Mouse (Mus musculus) central nervous system, embryonic 11.5 days (tissue): Measurements from ENCODE around the gene Mamld1. TPM values are rescaled to one million over a fixed set of nuclear protein-coding genes. Genes with fewer than 3 reads are reported as not detected.

Experiments used
- polyA plus RNA-seq: library from polyadenylated mRNA; depleted of rRNA; stranded (reverse); fragments of >200 nt; gene quantifications from 2 replicates; pipeline ENCODE4 v1.2.3, GENCODE M21; 2012; rRNA removed

Mamld1 gene
- polyA plus RNA-seq, result 4.0 and 6.0 TPM in 2 replicates

DNA sequence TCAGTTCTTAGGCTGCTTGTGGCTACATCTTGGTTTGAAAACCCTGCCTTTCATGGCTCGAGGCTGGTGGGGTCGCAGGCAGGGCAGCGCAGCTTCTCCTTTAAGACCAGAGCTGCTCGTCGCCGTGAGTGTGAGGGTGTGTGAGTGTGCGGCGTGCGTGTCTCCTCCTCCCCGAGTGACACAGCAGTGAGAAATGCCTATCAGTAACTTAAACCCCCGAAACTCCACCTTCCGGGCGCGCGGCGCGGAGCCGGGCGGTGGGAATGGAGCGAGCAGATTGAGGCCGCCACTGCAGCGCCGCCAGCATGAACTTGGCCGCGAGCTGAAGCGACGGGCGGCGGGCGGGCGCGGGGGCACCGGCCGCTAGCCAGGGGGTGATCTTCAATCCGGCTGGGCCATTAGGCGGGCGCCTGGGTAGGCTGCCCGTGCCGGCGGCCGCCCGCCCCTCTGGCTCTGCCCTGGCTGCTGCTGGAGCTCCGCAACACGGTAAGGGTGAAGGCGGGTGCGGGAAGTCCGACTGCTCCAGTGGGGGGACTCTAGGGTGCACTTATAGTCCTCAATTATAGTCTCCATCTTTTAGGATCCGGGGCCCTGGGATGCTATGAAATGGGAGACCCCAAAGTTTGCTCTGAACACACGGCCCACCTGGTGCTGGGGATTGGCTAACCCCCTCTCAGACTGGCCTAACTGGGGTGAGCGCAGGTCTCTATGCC is at the start of gene Mamld1:
TSS of gene Mamld1 (plus strand) at position 393 of the 713 bp plus-strand sequence.

Other genes starting within 250 kb of the Mamld1 start
- 1.9 and 3.0 TPM in 2 replicates for gene Mtm1, start 160.5 kb downstream of the Mamld1 start, polyA plus RNA-seq